Mouse (Mus musculus) lung, adult 2 months (tissue): ENCODE results near the gene Tmem132b. TPM values are rescaled to one million over a fixed set of nuclear protein-coding genes. Genes with fewer than 3 reads are reported as not detected.

Source experiments
- DNase-seq: peaks from one replicate; pipeline ENCODE4 v3.0.0; 2022
- H3K4me1 ChIP-seq: fragments of 200-500 bp; 2 replicates; pipeline ENCODE4 v1.6.1; 2011; ENCODE audit warnings: low read length; ENCODE audit not compliant: control insufficient read depth, insufficient read depth
- H3K4me3 ChIP-seq: fragments of 200-500 bp; replicated peaks from 2 replicates; pipeline ENCODE3; 2011; ENCODE audit warnings: low read depth, mild to moderate bottlenecking, control low read depth, low read length; ENCODE audit errors: extremely low read depth
- CTCF ChIP-seq: fragments of 200-500 bp; IDR thresholded peaks from 2 replicates; pipeline ENCODE4 v1.5.1; 2011; ENCODE audit warnings: mild to moderate bottlenecking, low read length, control low read depth; ENCODE audit not compliant: insufficient read depth
- POLR2A ChIP-seq: fragments of 200-500 bp; IDR thresholded peaks from 2 replicates; pipeline ENCODE4 v1.6.1; 2011; ENCODE audit warnings: low read depth, mild to moderate bottlenecking, control low read depth, low read length, borderline replicate concordance; ENCODE audit errors: extremely low read depth
- WGBS: fragments of 180-500 bp; shearing (Covaris S2); methylation state at CpG from one replicate; pipeline ENCODE4 v1.1.7; 2018; 5-methylcytosine and 5-hydroxymethylcytosine counted together
- polyA plus RNA-seq: library from polyadenylated mRNA; depleted of rRNA; stranded (reverse); fragments of >200 nt; gene quantifications from 2 replicates; pipeline ENCODE4 v1.2.3, GENCODE M21; 2012

Tmem132b gene
- polyA plus RNA-seq, 1 experiment, result 0.18 TPM

DNA sequence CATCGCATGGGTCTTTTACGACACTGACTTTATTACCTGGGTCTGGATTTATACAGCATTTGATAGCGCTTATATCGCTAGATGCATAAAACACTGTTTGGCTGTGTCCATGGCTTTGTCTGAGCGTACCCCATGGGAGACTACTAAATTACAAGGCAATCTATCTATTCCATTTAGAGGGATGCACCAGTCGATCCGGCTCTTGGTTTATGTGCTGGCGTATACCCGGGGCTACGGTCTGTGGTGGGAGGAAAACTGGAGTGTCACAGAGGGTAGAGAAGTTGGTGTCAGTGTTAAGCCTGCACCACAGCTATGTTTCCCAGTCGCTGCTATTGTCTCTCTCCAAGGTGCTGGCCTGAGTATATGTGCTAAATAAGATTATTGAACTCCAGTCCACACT is 34.2 kb downstream of the Tmem132b start:
- no peak for DNase-seq
- no peak for TF ChIP-seq POLR2A
- no peak for TF ChIP-seq CTCF
- 76% methylated on average over 11 of the region's 11 CpGs for WGBS
- no peaks in the 10 kb centered on the region for H3K4me1 ChIP-seq
- H3K4me3 ChIP-seq, result no peak overlapping the region

- Histone ChIP-seq H3K4me3 (no peak overlapping the region), H3K4me1 (no peaks in the 10 kb centered on the region)
- DNase-seq, result no peak
- no peak for TF ChIP-seq CTCF
- TF ChIP-seq POLR2A, result no peak
Observed at GRCm38 (mm10) chr5:125568457-125568856, 36.9 kb downstream of the Tmem132b start.

GRCm38 (mm10) chr5:125572011-125572410 is 40.4 kb downstream of the Tmem132b start:
- 78% methylated on average over 5 of the region's 5 CpGs for WGBS

DNA sequence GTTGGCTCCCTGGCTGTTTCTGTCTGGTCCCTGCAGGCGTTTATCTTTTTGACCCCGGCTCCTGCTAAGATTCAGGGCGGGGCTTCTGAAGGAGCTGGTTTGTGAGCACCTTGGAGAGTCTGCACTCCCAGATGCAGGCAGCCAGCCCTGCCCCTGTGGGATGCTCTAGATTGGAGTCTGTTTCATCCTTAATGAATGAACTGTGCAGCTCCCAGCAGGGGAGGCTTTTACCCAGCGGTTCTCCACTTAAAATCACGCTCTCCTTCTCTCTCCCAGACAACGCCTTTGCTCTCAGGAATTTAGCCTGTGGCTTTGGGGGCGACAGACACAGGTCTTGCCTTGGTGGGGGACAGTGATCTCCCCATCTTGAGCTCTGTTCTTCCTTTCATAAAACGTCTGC is 43.3 kb downstream of the Tmem132b start:
- TF ChIP-seq CTCF, result no peak
- no peak for TF ChIP-seq POLR2A
- no peak for DNase-seq
- 16% methylated on average over 8 of the region's 8 CpGs for WGBS
- Histone ChIP-seq H3K4me1 (no peaks in the 10 kb centered on the region), H3K4me3 (no peak overlapping the region)

More at GRCm38 (mm10) chr5:125572011-125572410, 40.4 kb downstream of the Tmem132b start:
- TF ChIP-seq CTCF (no peak), POLR2A (no peak)
- Histone ChIP-seq H3K4me3 (no peak overlapping the region), H3K4me1 (no peaks in the 10 kb centered on the region)
- no peak for DNase-seq

GRCm38 (mm10) chr5:125575866-125576265 is 44.3 kb downstream of the Tmem132b start:
- no peak for DNase-seq
- 72% methylated on average over 2 of the region's 2 CpGs for WGBS
- Histone ChIP-seq H3K4me1 (no peaks in the 10 kb centered on the region), H3K4me3 (no peak overlapping the region)
- no peak for TF ChIP-seq POLR2A
- TF ChIP-seq CTCF, result no peak

DNA sequence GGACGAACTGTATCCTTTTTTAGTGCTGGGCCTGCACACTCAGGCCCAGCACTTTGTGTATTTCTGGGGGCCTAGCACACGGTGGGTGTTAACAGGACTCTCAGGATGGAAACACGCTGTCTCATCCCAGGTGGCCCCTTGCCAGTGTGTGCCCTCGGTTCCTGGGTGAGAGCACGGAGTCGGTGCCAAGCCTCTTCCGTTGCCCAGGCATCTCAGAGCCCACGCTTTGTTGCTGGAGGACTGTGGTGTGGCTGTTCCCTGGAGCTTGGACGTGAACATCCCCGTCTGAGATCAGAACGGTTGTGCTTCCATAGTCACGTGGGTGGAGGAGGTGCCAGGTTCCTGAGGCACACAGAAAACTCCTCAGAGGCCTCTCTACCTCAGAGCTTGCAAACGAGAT is 47.1 kb downstream of the Tmem132b start:
- WGBS, result 78% methylated on average over 13 of the region's 13 CpGs
- DNase-seq, result no peak

GRCm38 (mm10) chr5:125579153-125579552 is 47.6 kb downstream of the Tmem132b start:
- H3K4me3 ChIP-seq, result no peak overlapping the region
- TF ChIP-seq POLR2A, result no peak
- TF ChIP-seq CTCF, result no peak
- no peak for DNase-seq
- H3K4me1 ChIP-seq, result no peaks in the 10 kb centered on the region
- WGBS, result 47% methylated on average over 4 of the region's 4 CpGs

More for the DNA sequence above, 47.1 kb downstream of the Tmem132b start:
- Histone ChIP-seq H3K4me1 (no peaks in the 10 kb centered on the region), H3K4me3 (no peak overlapping the region)
- TF ChIP-seq CTCF (no peak), POLR2A (no peak)

DNA sequence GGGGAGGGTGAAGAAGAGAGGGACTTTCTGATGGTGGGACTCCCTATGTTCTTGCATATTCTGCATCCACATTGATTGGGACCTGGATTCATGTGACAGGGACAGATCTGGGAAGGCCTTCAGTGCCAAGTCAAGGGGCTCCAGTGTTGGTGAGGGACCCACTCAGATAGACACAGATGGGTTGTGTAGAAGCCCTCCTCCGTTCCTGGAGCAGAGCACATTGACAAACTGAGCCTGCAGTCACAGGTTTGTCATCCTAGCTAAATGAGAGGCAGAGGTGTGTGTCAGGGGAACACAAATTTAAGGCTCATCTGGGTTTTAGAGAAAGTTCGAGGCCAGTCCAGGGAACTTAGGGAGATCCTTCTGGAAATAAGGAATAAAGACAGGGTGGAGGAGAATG is 51.7 kb downstream of the Tmem132b start:
- 70% methylated on average over 2 of the region's 2 CpGs for WGBS
- DNase-seq, result no peak
- Histone ChIP-seq H3K4me3 (no peak overlapping the region), H3K4me1 (no peaks in the 10 kb centered on the region)
- TF ChIP-seq POLR2A, result no peak
- TF ChIP-seq CTCF, result no peak

DNA sequence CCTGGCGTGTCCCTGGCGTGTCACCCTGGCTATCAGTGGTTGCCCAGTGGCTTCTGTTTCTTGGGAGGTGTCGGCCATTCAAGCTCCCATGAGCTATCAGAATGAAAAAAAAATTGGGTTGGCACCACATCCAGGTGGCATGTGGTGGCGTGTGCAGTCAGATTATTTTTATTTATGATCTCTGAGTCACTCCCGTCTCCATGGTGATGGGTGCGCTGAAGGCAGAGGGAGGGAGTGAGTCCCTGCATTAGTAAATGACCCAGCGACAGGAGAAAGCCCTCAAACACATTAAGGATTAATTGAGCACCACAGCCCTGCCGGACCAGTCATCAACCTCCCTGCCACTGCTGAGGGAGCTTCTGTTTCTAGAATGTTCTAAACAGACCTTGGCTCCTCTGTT is 52.3 kb downstream of the Tmem132b start:
- Histone ChIP-seq H3K4me3 (no peak overlapping the region), H3K4me1 (no peaks in the 10 kb centered on the region)
- no peak for TF ChIP-seq CTCF
- TF ChIP-seq POLR2A, result no peak
- 54% methylated on average over 8 of the region's 8 CpGs for WGBS
- no peak for DNase-seq

DNA sequence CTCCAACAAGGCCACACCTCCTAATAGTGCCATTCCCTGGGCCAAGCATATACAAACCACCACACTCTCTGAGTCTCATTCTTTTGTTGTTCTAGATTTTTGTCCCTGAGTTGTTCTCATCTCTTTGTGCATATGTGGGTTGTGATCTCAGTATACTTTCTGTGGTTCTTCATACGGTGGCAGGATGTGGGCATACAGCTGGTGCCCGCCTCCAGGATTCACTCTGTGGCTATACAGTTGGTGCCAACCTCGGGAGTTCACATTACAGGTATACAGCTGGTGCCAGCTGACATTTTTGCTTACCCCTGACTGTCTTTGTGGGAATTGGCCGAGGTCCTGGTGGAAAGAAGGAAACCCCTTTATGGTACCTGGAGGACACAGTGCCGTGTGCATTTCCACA is 53.6 kb downstream of the Tmem132b start:
- no peak for DNase-seq
- TF ChIP-seq CTCF (no peak), POLR2A (no peak)
- 69% methylated on average over 5 of the region's 5 CpGs for WGBS
- no peaks in the 10 kb centered on the region for H3K4me1 ChIP-seq
- H3K4me3 ChIP-seq, result no peak overlapping the region

DNA sequence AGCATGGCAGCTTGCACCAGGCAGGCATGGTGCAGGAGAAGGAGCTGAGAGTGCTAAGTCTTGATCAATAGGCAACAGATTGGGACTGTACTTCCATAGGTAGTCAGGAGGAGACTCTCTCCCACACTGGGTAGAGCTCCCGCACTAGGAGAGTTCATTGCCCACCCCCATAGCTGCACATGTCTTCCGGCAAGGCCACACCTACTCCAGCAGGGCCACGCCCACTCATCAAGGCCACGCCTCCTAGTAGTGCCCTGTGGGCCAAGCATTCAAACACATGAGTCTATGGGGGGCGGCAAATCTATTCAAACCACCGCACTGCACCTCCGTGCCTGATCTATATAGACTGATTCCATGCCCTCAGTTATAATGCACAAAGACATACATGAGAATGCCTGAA is 56.6 kb downstream of the Tmem132b start:
- DNase-seq, result no peak
- H3K4me1 ChIP-seq, result no peaks in the 10 kb centered on the region
- whole genome bisulfite sequencing, result 66% methylated on average over 7 of the region's 7 CpGs
- TF ChIP-seq POLR2A, result no peak
- TF ChIP-seq CTCF, result no peak
- H3K4me3 ChIP-seq, result no peak overlapping the region

- 6% methylated on average over 18 of the region's 18 CpGs for WGBS
- TF ChIP-seq POLR2A, result no peak
- TF ChIP-seq CTCF, result no peak
- no peak for DNase-seq
- Histone ChIP-seq H3K4me3 (no peak overlapping the region), H3K4me1 (no peaks in the 10 kb centered on the region)
Observed at GRCm38 (mm10) chr5:125588876-125589667, 57.5 kb downstream of the Tmem132b start.
